Comparison of ENCODE assay signal across 9 mouse cellular contexts in genomic region chr14:68197470-68197800, GRCm38 (mm10).
DNase-seq lines count a peak whose midpoint lies in the region; ATAC-seq lines count a peak whose summit lies in the region.
"Had no signal": no experiment of that assay in that cellular context is flagged by ENCODE, and none has a peak within 500 bp of the region (broad histone marks: within the 10 kb centered on the region; RNA-seq: fewer than 3 reads in every experiment).

No protein-coding gene starts in this region.

- peak; percentile 56; the same call in 1 of the 2 replicates for ATAC-seq in embryonic facial prominence, embryonic 12.5 days (ENCODE audit: insufficient number of reproducible peaks, insufficient read depth, low FRiP score, low TSS enrichment)
- peak; percentile 66 for ATAC-seq in hindbrain, embryonic 15.5 days (ENCODE audit: low FRiP score, low read depth)
- peak; percentile 66 for ATAC-seq in neural tube, embryonic 13.5 days (ENCODE audit: low read depth)
- no peak for ATAC-seq in erythroid progenitor cell, adult 5-6 weeks (replicated peaks; ENCODE audit: low FRiP score, poor library complexity, severe bottlenecking)

- H3K27me3 ChIP-seq in embryonic facial prominence, embryonic 12.5 days = no peaks in the 10 kb centered on the region
- no peaks in the 10 kb centered on the region for H3K27me3 ChIP-seq in hindbrain, embryonic 15.5 days
- H3K27me3 ChIP-seq in neural tube, embryonic 13.5 days = no peaks in the 10 kb centered on the region

- no peak overlapping the region for H3K27ac ChIP-seq in embryonic facial prominence, embryonic 12.5 days
- H3K27ac ChIP-seq in hindbrain, embryonic 15.5 days (replicated peaks) = peak overlapping the region; percentile 55
- H3K27ac ChIP-seq in neural tube, embryonic 13.5 days (replicated peaks) = peak overlapping the region; percentile 57
- H3K27ac ChIP-seq: heart, adult 2 months had no signal

- DNase-seq in kidney, postnatal 4 days = peak; percentile 13 to 24
- no peak for DNase-seq in kidney, adult 18-20 months
- no peak for DNase-seq in thymus, postnatal 36 days
- no peak for DNase-seq in gastrocnemius, postnatal 25 days
- DNase-seq: heart, adult 2 months had no signal

- 3% methylated on average over 10 of the region's 13 CpGs for WGBS in embryonic facial prominence, embryonic 12.5 days
- WGBS in hindbrain, embryonic 15.5 days = under 1% methylated on average over 8 of the region's 13 CpGs
- 8% methylated on average over 12 of the region's 13 CpGs for WGBS in neural tube, embryonic 13.5 days

- no peaks in the 10 kb centered on the region for H3K9me3 ChIP-seq in embryonic facial prominence, embryonic 12.5 days
- H3K9me3 ChIP-seq in hindbrain, embryonic 15.5 days = no peaks in the 10 kb centered on the region
- no peaks in the 10 kb centered on the region for H3K9me3 ChIP-seq in neural tube, embryonic 13.5 days

- H3K36me3 ChIP-seq in embryonic facial prominence, embryonic 12.5 days = no peaks in the 10 kb centered on the region
- H3K36me3 ChIP-seq in hindbrain, embryonic 15.5 days = no peaks in the 10 kb centered on the region
- H3K36me3 ChIP-seq in neural tube, embryonic 13.5 days = no peaks in the 10 kb centered on the region

- peaks cover 7% of the 10 kb centered on the region for H3K4me1 ChIP-seq in embryonic facial prominence, embryonic 12.5 days
- H3K4me1 ChIP-seq in hindbrain, embryonic 15.5 days (replicated peaks) = peaks cover 31% of the 10 kb centered on the region
- H3K4me1 ChIP-seq in neural tube, embryonic 13.5 days (replicated peaks) = peaks cover 32% of the 10 kb centered on the region

- no peak overlapping the region for H3K4me3 ChIP-seq in embryonic facial prominence, embryonic 12.5 days
- no peak overlapping the region for H3K4me3 ChIP-seq in hindbrain, embryonic 15.5 days
- H3K4me3 ChIP-seq in neural tube, embryonic 13.5 days = no peak overlapping the region
- H3K4me3 ChIP-seq: heart, adult 2 months had no signal

- no peak overlapping the region for H3K9ac ChIP-seq in embryonic facial prominence, embryonic 12.5 days
- H3K9ac ChIP-seq in hindbrain, embryonic 15.5 days = no peak overlapping the region; the same call in 1 of the 2 replicates
- no peak overlapping the region for H3K9ac ChIP-seq in neural tube, embryonic 13.5 days

- peak overlapping the region; percentile 30 for H3K4me2 ChIP-seq in embryonic facial prominence, embryonic 12.5 days (replicated peaks)
- H3K4me2 ChIP-seq in hindbrain, embryonic 15.5 days = peak overlapping the region; percentile 38
- H3K4me2 ChIP-seq in neural tube, embryonic 13.5 days = peak overlapping the region; percentile 15; the same call in 1 of the 2 replicates

Comparison
In these comparisons a context has a peak if more than half of its experiments do, and no peak if none do; other contexts are left out.
1. DNase-seq: peak in kidney, postnatal 4 days (2 of 2); none in kidney, adult 18-20 months (single experiment), thymus, postnatal 36 days (0 of 2) and gastrocnemius, postnatal 25 days (single experiment).
2. Peak in every context shown above with its lines, with median percentiles within 50 percentile points of each other: H3K4me2 ChIP-seq.